Mouse (Mus musculus) erythroblast, embryonic 14.5 days (primary cell): ENCODE data around the gene Fsd1l.

Source experiments
- GATA1 ChIP-seq: IDR thresholded peaks from 2 replicates; pipeline ENCODE4 v1.6.1; 2012; ENCODE audit warnings: low read length, inconsistent platforms, mixed read lengths
- TAL1 ChIP-seq: IDR thresholded peaks from 3 replicates; pipeline ENCODE4 v1.6.1; 2012; ENCODE audit warnings: low read length, inconsistent platforms, mixed read lengths

GRCm38 (mm10) chr4:53658029-53658428 lies 26.8 kb downstream of the Fsd1l start:
- TF ChIP-seq GATA1 (no peak), TAL1 (no peak)
